Mouse (Mus musculus) forelimb bud, embryonic 11.5 days (tissue): ENCODE data around the gene Eapp.
"Not testable (repeated sequence)": the region's sequence is repeated elsewhere in the genome, so short reads cannot be mapped to it uniquely, and the experiment has no call there.

Experiments
- DNase-seq: peaks from one replicate; pipeline ENCODE4 v3.0.0-alpha.2; 2012; ENCODE audit warnings: low read depth, low spot score

Gene Eapp

GRCm38 (mm10) chr12:54695511-54696241, at the start of gene Eapp:
Gene Eapp, minus strand, starts transcription at chr12:54695897.
- DNase-seq, result peak; percentile 92

DNA sequence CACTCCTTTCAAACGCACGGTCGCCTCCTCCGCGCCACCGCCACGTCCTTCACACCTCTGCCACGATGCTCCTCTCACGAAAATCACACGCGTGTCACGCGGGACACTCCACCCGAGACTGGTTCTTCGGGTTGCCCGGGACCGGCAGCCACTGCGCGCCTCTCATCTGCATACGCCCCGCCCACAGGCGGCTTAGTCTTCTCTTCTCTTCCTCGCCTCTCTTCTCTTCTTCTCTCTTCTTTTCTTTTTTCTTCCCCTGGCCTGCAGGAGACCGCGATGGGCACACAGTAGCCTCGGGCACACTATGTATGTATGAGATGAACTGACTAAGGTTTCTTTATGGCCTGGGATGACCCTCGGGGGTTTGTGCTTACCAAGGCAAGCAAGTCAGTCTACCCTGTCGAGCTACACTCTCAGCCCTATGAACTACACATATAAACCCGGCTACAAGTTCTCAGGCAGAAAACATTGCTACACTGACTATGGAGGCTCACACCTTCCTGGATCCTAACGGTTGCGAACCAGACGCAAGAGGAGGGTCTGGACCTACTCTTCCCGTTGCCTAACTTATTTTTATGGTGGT, 43.1 kb upstream of the Eapp start:
- not testable (repeated sequence) for DNase-seq

- DNase-seq, result not testable (repeated sequence)
These were observed 42.4 kb upstream of the Eapp start for GRCm38 (mm10) chr12:54737891-54738660.

DNA sequence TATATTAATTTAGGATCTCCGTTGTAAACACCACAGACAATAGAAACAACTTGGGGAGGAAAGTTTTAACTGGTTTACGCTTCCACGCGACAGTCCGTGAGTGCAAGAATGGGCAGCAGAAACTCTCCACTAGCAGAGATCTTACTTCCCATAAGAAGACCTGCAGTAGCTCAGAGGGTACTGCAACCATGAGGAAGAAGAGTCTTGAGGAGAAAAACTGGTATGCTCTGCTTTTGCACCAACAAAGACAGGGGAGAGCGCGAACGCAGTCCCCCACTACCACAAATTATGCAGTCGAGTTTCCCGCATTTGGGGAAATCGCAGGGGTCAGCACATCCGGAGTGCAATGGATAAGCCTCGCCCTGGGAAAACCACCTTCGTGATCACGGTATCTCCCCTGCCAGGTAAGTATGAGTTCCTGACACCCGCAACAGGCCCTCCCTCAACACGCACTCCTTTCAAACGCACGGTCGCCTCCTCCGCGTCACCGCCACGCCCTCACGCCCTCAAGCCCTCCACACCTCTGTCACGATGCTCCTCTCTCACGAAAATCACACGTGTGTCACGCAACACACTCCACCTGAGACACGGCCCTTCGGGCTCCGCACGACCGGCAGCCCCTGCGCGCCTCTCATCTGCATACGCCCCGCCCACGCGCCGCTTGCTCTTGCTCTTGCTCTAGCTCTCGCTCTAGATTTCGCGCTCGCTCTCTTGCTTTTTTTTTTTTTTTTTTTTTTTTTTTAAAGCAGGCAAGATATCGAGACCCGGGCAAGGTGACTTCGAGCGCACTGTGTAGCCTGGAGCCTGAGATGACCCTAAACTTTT, 38.8 kb upstream of the Eapp start:
- not testable (repeated sequence) for DNase-seq

DNA sequence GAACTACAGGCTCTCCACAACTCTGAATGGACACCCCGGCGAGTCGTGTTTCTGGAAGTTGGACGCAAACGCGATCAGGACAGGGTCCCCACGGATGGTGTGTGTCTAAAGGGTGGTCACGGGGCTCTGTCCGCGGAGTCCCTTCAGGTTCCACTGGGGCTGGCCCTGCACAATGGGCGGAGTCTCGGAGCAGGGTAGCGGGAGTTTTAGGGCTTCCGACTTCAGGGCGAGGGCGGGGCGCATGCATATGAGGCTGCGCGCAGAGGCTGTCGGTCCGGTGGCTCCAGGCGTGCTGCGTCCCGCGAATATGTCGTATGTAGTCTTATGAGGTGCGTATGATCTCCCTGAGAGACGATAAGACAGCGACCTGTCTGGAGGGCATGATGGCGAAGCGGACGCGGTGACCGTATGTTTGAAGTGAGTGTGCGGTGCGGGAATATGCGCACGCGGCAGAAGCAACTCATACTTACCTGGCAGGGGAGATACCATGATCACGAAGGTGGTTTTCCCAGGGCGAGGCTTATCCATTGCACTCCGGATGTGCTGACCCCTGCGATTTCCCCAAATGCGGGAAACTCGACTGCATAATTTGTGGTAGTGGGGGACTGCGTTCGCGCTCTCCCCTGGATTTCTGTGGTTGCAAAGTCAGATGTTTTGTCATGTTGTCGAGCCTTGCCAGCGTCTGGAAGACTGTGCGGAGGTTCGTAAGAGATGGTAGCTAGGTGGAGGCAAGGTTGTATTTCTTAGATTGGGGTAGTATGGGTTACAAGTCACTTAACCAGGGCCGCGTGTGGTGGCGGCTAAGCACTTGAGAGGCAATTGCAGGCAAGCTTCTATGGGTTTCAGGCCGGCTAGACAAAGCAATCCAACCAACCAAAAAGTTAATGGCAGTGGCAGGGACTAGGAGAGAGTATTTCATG, 33.7 kb upstream of the Eapp start:
- not testable (repeated sequence) for DNase-seq

DNA sequence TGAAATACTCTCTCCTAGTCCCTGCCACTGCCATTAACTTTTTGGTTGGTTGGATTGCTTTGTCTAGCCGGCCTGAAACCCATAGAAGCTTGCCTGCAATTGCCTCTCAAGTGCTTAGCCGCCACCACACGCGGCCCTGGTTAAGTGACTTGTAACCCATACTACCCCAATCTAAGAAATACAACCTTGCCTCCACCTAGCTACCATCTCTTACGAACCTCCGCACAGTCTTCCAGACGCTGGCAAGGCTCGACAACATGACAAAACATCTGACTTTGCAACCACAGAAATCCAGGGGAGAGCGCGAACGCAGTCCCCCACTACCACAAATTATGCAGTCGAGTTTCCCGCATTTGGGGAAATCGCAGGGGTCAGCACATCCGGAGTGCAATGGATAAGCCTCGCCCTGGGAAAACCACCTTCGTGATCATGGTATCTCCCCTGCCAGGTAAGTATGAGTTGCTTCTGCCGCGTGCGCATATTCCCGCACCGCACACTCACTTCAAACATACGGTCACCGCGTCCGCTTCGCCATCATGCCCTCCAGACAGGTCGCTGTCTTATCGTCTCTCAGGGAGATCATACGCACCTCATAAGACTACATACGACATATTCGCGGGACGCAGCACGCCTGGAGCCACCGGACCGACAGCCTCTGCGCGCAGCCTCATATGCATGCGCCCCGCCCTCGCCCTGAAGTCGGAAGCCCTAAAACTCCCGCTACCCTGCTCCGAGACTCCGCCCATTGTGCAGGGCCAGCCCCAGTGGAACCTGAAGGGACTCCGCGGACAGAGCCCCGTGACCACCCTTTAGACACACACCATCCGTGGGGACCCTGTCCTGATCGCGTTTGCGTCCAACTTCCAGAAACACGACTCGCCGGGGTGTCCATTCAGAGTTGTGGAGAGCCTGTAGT, 23.4 kb upstream of the Eapp start:
- DNase-seq, result not testable (repeated sequence)

DNA sequence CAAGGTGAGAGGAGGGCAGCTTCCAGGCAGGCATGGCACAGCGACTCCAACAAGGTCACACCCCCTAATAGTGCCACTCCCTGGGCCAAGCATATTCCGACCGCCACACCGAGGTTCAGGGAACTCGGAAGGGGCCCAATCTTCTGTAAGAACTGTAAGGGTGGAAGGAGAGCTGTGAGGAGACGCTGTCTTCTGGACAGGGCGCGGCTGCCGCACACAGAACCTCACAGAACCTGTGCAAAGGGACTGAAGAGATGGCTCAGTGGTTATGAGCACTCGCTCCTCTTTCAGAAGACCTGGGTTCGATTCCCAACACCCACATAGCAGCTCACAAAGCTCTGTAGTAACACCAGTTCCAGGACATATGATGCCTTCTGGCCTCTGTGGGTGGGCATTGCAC, 21.8 kb upstream of the Eapp start:
- not testable (repeated sequence) for DNase-seq

DNA sequence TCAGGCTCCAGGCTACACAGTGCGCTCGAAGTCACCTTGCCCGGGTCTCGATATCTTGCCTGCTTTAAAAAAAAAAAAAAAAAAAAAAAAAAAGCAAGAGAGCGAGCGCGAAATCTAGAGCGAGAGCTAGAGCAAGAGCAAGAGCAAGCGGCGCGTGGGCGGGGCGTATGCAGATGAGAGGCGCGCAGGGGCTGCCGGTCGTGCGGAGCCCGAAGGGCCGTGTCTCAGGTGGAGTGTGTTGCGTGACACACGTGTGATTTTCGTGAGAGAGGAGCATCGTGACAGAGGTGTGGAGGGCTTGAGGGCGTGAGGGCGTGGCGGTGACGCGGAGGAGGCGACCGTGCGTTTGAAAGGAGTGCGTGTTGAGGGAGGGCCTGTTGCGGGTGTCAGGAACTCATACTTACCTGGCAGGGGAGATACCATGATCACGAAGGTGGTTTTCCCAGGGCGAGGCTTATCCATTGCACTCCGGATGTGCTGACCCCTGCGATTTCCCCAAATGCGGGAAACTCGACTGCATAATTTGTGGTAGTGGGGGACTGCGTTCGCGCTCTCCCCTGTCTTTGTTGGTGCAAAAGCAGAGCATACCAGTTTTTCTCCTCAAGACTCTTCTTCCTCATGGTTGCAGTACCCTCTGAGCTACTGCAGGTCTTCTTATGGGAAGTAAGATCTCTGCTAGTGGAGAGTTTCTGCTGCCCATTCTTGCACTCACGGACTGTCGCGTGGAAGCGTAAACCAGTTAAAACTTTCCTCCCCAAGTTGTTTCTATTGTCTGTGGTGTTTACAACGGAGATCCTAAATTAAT, 18.3 kb upstream of the Eapp start:
- not testable (repeated sequence) for DNase-seq

- DNase-seq, result not testable (repeated sequence)
These were observed 14.8 kb upstream of the Eapp start for GRCm38 (mm10) chr12:54710494-54710879.

- DNase-seq, result not testable (repeated sequence)
These were observed 14.2 kb upstream of the Eapp start for GRCm38 (mm10) chr12:54709691-54710493.

- DNase-seq, result no peak
These were observed 3.7 kb upstream of the Eapp start for GRCm38 (mm10) chr12:54699394-54699793.

- no peak for DNase-seq
These were observed 2.1 kb upstream of the Eapp start for GRCm38 (mm10) chr12:54697791-54698250.

DNA sequence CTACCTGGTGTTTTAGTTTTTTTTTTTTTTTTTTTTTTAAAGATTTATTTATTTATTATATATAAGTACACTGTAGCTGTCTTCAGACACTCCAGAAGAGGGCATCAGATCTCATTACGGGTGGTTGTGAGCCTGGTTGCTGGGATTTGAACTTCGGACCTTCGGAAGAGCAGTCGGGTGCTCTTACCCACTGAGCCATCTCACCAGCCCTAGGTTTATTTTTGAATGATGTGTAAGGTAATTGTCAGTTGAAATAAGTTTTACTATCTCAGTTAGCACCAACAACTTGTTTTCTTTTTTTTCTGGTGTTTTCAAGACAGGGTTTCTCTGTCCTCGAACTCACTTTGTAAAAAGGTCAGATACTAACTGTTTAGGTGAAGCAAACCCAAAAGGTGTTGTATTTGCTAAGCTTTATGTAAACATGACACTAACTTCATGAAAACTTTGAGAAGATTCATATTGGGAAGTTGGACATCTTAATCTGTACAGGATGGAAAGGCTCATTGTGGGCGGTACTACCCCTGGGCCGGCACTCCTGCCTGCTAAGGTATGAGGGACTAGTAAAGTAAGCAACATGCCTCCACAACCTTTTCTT, 1.4 kb upstream of the Eapp start:
- peak; percentile 73 for DNase-seq

DNA sequence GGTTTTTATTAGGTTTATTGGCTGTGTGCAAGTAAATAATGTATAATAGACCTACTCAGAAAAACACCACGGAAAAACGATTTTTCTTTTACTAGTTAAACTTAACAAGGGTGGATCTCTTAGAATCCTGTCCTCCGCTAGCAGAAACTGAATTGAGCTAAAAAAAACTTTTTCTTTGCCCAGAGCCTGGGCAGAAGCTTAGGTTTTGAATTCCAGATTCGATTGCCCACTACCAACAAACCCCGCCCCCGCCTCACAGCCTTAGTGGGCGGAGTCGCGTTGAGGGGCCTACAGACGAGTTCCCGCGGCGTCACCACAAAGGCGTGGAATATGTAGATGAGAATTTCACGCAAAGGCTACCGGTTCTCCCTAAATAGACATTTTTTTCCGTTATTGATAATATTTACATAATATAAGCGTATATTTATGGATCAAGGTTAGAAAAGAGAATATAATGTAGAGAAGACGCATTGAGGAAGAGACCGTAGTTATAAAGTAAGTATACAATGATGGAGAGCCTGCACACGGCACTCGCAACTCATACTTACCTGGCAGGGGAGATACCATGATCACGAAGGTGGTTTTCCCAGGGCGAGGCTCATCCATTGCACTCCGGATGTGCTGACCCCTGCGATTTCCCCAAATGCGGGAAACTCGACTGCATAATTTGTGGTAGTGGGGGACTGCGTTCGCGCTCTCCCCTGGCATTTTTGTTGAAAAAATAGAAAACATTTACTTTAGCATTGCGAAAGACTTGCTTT, 725 bp upstream of the Eapp start:
- DNase-seq, result peak; percentile 96

- DNase-seq, result no peak
These were observed 718 bp downstream of the Eapp start for GRCm38 (mm10) chr12:54694847-54695510.

DNA sequence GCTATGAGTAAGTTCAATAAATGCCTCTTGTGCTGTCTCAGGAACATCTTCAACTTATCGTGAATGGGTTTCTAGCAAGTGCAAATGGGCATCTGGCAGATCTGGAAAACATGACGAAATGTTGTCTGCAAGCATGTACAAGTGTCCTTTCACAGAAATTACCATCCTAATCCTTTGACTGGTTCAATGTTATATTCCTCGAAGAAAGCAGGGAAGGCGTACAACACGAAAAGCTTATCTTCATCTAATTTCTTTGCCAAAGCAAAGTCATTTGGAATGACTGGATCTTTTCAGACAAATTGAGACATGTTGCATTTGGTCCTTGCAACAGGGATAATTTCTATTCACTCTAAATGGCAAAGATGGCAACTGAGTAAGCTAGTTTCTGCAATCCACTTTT, 6.6 kb downstream of the Eapp start:
- DNase-seq, result no peak
